Comparison of ENCODE assay signal across 9 mouse cellular contexts in the genomic region with DNA sequence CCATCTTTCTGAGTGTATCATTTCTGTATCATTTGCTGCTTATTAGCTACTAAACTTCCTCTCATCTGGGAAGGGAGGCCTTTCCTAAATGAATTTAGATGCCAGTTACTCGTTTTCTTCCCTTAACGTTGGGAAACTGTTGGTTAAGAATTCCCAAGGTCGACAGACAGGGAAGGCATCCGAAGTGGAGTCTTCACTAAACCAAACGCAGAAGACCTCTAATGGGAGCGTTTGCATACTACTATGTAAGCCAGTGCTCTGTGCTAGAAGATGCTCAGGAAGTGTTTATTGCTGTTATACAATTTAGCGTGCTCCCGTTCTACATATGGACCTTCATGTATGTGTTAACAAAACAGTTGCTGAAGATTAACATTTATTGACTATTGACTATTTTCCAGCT. TPM values are rescaled to one million over a fixed set of nuclear protein-coding genes. Genes with fewer than 3 reads are reported as not detected.
DNase-seq lines count a peak whose midpoint lies in the region; ATAC-seq and TF ChIP-seq lines count a peak whose summit lies in the region.
"Had no signal": no experiment of that assay in that cellular context is flagged by ENCODE, and none has a peak within 500 bp of the region (broad histone marks: within the 10 kb centered on the region; RNA-seq: fewer than 3 reads in every experiment).

No protein-coding gene starts in this region.

- no peaks in the 10 kb centered on the region for H3K27me3 ChIP-seq in heart, embryonic 13.5 days (replicated peaks)
- H3K27me3 ChIP-seq in G1E (ENCODE audit: insufficient read depth, low read length), result no peaks in the 10 kb centered on the region
- H3K27me3 ChIP-seq in hindbrain, embryonic 14.5 days (ENCODE audit: control insufficient read depth, insufficient read depth, low read length), result no peaks in the 10 kb centered on the region
- no peaks in the 10 kb centered on the region for H3K27me3 ChIP-seq in midbrain, embryonic 12.5 days

- intact Hi-C loops in heart, postnatal 10 days (cut with DNase I), result loop anchor here (5.0 kb wide), 1 partner anchor 421 kb away; no protein-coding TSS in a partner anchor

- no peak for TF ChIP-seq CTCF in G1E (IDR thresholded peaks at IDR 0.05; ENCODE audit: low read depth, low read length)

- DNase-seq in heart, postnatal 10 days, result no peak
- DNase-seq in G1E (ENCODE audit: low spot score), result no peak
- DNase-seq in hindbrain, embryonic 14.5 days (ENCODE audit: low spot score), result no peak
- no peak for DNase-seq in B cell, adult 2 months
- DNase-seq in right cerebral cortex, postnatal 14 days, result no peak

- peak overlapping the region; percentile 79 for H3K9ac ChIP-seq in heart, embryonic 13.5 days
- H3K9ac ChIP-seq in hindbrain, embryonic 14.5 days, result peak overlapping the region; percentile 73; the same call in 1 of the 2 replicates
- peak overlapping the region; percentile 66 for H3K9ac ChIP-seq in midbrain, embryonic 12.5 days (replicated peaks)

- H3K27ac ChIP-seq in heart, embryonic 13.5 days (replicated peaks), result peak overlapping the region; percentile 96
- no peak overlapping the region for H3K27ac ChIP-seq in hindbrain, embryonic 14.5 days
- H3K27ac ChIP-seq in midbrain, embryonic 12.5 days (replicated peaks), result no peak overlapping the region

- H3K4me1 ChIP-seq in heart, embryonic 13.5 days, result peaks cover 15% of the 10 kb centered on the region
- H3K4me1 ChIP-seq in G1E (ENCODE audit: insufficient read depth, low read depth, low read length), result peaks cover 22% of the 10 kb centered on the region
- peaks cover 7% of the 10 kb centered on the region; the same call in 1 of the 2 replicates for H3K4me1 ChIP-seq in hindbrain, embryonic 14.5 days (replicated peaks; ENCODE audit: control insufficient read depth, insufficient read depth, low read length)
- H3K4me1 ChIP-seq in midbrain, embryonic 12.5 days, result peaks cover 15% of the 10 kb centered on the region

- peaks cover 28% of the 10 kb centered on the region for H3K36me3 ChIP-seq in heart, embryonic 13.5 days
- peaks cover 33% of the 10 kb centered on the region for H3K36me3 ChIP-seq in G1E (replicated peaks)
- peaks cover 28% of the 10 kb centered on the region for H3K36me3 ChIP-seq in hindbrain, embryonic 14.5 days (replicated peaks; ENCODE audit: control insufficient read depth, insufficient read depth)
- H3K36me3 ChIP-seq in midbrain, embryonic 12.5 days, result peaks cover 22% of the 10 kb centered on the region

- no peaks in the 10 kb centered on the region for H3K9me3 ChIP-seq in heart, embryonic 13.5 days
- H3K9me3 ChIP-seq in G1E (replicated peaks), result no peaks in the 10 kb centered on the region
- H3K9me3 ChIP-seq in hindbrain, embryonic 14.5 days (ENCODE audit: control insufficient read depth, low read length), result no peaks in the 10 kb centered on the region
- H3K9me3 ChIP-seq in midbrain, embryonic 12.5 days, result no peaks in the 10 kb centered on the region

- peak overlapping the region; percentile 68 for H3K4me3 ChIP-seq in heart, embryonic 13.5 days
- H3K4me3 ChIP-seq in G1E (ENCODE audit: low read depth, low read length), result peak overlapping the region; percentile 83; the same call in 1 of the 2 replicates
- H3K4me3 ChIP-seq in hindbrain, embryonic 14.5 days (replicated peaks; ENCODE audit: low read length), result peak overlapping the region; percentile 54
- peak overlapping the region; percentile 61 for H3K4me3 ChIP-seq in midbrain, embryonic 12.5 days

- ATAC-seq in heart, embryonic 13.5 days (ENCODE audit: extremely low read depth, insufficient number of reproducible peaks, low FRiP score, low TSS enrichment), result no peak
- ATAC-seq in G1E (ENCODE audit: extremely low read depth, insufficient number of reproducible peaks, low FRiP score, poor library complexity, severe bottlenecking), result no peak
- no peak for ATAC-seq in hindbrain, embryonic 14.5 days (ENCODE audit: low FRiP score)
- ATAC-seq in midbrain, embryonic 12.5 days (ENCODE audit: low FRiP score, low read depth), result no peak
- no peak for ATAC-seq in megakaryocyte progenitor cell, adult 5-6 weeks (replicated peaks; ENCODE audit: poor library complexity)

- WGBS in heart, embryonic 13.5 days, result 59% methylated on average over 8 of the region's 8 CpGs
- 70% methylated on average over 8 of the region's 8 CpGs for whole genome bisulfite sequencing in hindbrain, embryonic 14.5 days
- WGBS in midbrain, embryonic 12.5 days, result 74% methylated on average over 8 of the region's 8 CpGs

- peak overlapping the region; percentile 77 for H3K4me2 ChIP-seq in heart, embryonic 13.5 days
- H3K4me2 ChIP-seq in hindbrain, embryonic 14.5 days (replicated peaks), result peak overlapping the region; percentile 76
- peak overlapping the region; percentile 60 for H3K4me2 ChIP-seq in midbrain, embryonic 12.5 days (replicated peaks)

RNA-seq across cellular contexts. Expression of gene Dnajc27, which starts 1.1 kb away (rescaled TPM):
- 7.8 and 8.0 TPM in 2 replicates for polyA plus RNA-seq in heart, embryonic 13.5 days (2015; fragmentation: Nextera tagmentation; extraction: Ambion mirVana)
- 1 to 10 TPM; 6.8 to 7.3 TPM for total RNA-seq in heart, postnatal 10 days (2021)
- total RNA-seq in G1E (2014; fragmentation: Nextera tagmentation), result 8.7 and 11.0 TPM in 2 replicates
- total RNA-seq in G1E (2017), result 5.3 and 6.6 TPM in 2 replicates
- polyA plus RNA-seq in G1E (2012), result 6.0 and 6.3 TPM in 2 replicates
- 21.8 and 23.7 TPM in 2 replicates for polyA plus RNA-seq in hindbrain, embryonic 14.5 days (2014; fragmentation: Nextera tagmentation; extraction: Ambion mirVana)
- 14.0 and 14.2 TPM in 2 replicates for polyA plus RNA-seq in midbrain, embryonic 12.5 days (2016; fragmentation: Nextera tagmentation; extraction: Ambion mirVana)
- 5.5 and 10.2 TPM in 2 replicates for total RNA-seq in megakaryocyte progenitor cell, adult 5-6 weeks (2015)
- 4.8 and 6.7 TPM in 2 replicates for total RNA-seq in megakaryocyte progenitor cell, adult 5-6 weeks (2017)

RNA-seq across cellular contexts. Expression of gene Efr3b, which starts 44.7 kb away (rescaled TPM):
- 5.9 and 6.2 TPM in 2 replicates for polyA plus RNA-seq in heart, embryonic 13.5 days (2015; fragmentation: Nextera tagmentation; extraction: Ambion mirVana)
- total RNA-seq in heart, postnatal 10 days (2021), result 10 to 100 TPM in 1 of 2 experiments, 1 to 10 TPM in 1; 9.8 to 15.8 TPM
- total RNA-seq in G1E (2014; fragmentation: Nextera tagmentation) (not detected in 2 replicates), G1E (2017) (0.12 and 0.27 TPM in 2 replicates)
- not detected in 2 replicates for polyA plus RNA-seq in G1E (2012)
- polyA plus RNA-seq in hindbrain, embryonic 14.5 days (2014; fragmentation: Nextera tagmentation; extraction: Ambion mirVana), result 35.9 and 36.7 TPM in 2 replicates
- polyA plus RNA-seq in midbrain, embryonic 12.5 days (2016; fragmentation: Nextera tagmentation; extraction: Ambion mirVana), result 32.0 and 34.3 TPM in 2 replicates
- 0.24 and 0.30 TPM in 2 replicates for total RNA-seq in megakaryocyte progenitor cell, adult 5-6 weeks (2015)
- total RNA-seq in megakaryocyte progenitor cell, adult 5-6 weeks (2017), result 0.41 and 1.9 TPM in 2 replicates
- total RNA-seq: monocyte, adult 5-6 weeks had no signal

RNA-seq across cellular contexts. Expression of gene Adcy3, which starts 49.5 kb away (rescaled TPM):
- polyA plus RNA-seq in heart, embryonic 13.5 days (2015; fragmentation: Nextera tagmentation; extraction: Ambion mirVana), result 4.2 and 4.4 TPM in 2 replicates
- 10 to 100 TPM in 1 of 2 experiments, 1 to 10 TPM in 1; 7.1 to 20.2 TPM for total RNA-seq in heart, postnatal 10 days (2021)
- not detected in 2 replicates for total RNA-seq in G1E (2014; fragmentation: Nextera tagmentation)
- total RNA-seq in G1E (2017), result under 0.01 and 0.05 TPM in 2 replicates
- not detected in 2 replicates for polyA plus RNA-seq in G1E (2012)
- polyA plus RNA-seq in hindbrain, embryonic 14.5 days (2014; fragmentation: Nextera tagmentation; extraction: Ambion mirVana), result 12.1 and 12.6 TPM in 2 replicates
- 6.8 and 7.2 TPM in 2 replicates for polyA plus RNA-seq in midbrain, embryonic 12.5 days (2016; fragmentation: Nextera tagmentation; extraction: Ambion mirVana)
- 1.3 and 2.0 TPM in 2 replicates for total RNA-seq in megakaryocyte progenitor cell, adult 5-6 weeks (2015)
- 1.6 and 2.0 TPM in 2 replicates for total RNA-seq in megakaryocyte progenitor cell, adult 5-6 weeks (2017)
